Mouse (Mus musculus): ENCODE measurements at regions not wholly inside any gene's neighbourhood (a gene's known extent, or its start where the extent isn't known, plus 50 kb on each side); places are given as distances from the start of the nearest gene placed in this dataset.

DNA sequence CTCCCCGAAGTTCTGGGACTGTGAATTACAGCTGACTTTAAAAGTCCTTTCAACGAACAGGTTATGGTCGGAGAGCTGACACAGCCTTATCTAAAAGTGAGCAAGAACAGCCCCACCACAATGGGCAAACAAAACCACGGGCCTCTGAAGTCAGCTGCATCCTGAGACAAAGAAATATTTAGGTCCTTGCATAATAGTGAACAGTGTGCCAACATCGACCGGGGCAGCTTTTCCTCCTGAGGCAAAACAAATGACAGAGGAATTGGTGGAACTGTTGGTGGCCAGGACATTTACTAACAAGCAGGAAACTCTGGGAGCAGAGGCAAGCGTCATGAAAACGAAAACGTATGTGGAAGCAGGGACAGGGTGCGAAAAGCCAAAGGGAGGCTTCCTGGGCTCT is 54.3 kb upstream of the Mon1b start:
- no peak overlapping the region for H3K9ac ChIP-seq (ENCODE audit: insufficient read depth, low read depth)

DNA sequence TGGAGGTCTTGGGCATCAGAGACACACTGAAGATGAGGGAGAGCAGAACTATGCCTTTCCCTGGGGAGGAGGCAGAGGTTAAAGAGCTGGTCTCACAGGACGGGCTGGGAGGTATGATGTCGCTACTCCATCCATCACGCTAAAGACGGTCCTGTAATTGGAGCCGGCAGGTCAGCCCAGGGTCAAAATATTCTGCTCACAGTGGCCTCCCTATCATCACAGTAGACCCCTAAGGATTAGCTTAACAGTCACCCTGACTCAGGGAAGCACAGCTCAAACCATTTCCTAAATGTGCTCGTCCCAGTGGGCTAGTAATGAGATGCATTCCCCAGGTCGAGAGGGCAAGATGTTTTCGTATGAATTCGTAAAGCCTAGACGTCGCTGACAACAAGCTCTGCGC is 53.7 kb upstream of the Mon1b start:
- TF ChIP-seq E2F4 (IDR thresholded peaks at IDR 0.05; ENCODE audit: insufficient replicate concordance, low read depth, low read length): no peak
- TF ChIP-seq ETS1 (conservative IDR thresholded peaks at IDR 0.05; ENCODE audit: low read depth, low read length): no peak
- Histone ChIP-seq H3K79me2 (replicated peaks; ENCODE audit: control insufficient read depth, extremely low read depth, insufficient read depth, poor library complexity, severe bottlenecking) (no peaks in the 10 kb centered on the region), H3K27me3 (replicated peaks) (no peaks in the 10 kb centered on the region), H3K36me3 (replicated peaks in 1 of 2; ENCODE audit: control insufficient read depth in 1 of 2, insufficient read depth in 1 of 2, low read length in 1 of 2) (no peaks in the 10 kb centered on the region), H3K4me3 (replicated peaks in 1 of 3; ENCODE audit: low read depth in 2 of 3, low read length in 2 of 3, poor library complexity in 1 of 3) (no peak overlapping the region), H3K9me3 (replicated peaks; ENCODE audit: low read length) (peaks cover 31% of the 10 kb centered on the region), H3K27ac (ENCODE audit: insufficient read depth, low read depth) (no peak overlapping the region), H3K4me1 (ENCODE audit: control insufficient read depth in 1 of 2, insufficient read depth in 2 of 2) (no peaks in the 10 kb centered on the region), H3K4me2 (ENCODE audit: insufficient read depth, low read depth, poor library complexity, severe bottlenecking) (no peak overlapping the region), H3K9ac (ENCODE audit: insufficient read depth, low read depth) (no peak overlapping the region)
- no peak for DNase-seq (ENCODE audit: extremely low read depth)
- dilution Hi-C loops (cut with MboI; ENCODE audit: extremely low pct_ligation_motif_present, extremely low pct_unique_long_range_greater_than_20kb, low sequenced_read_pairs) (no loop called here), in situ Hi-C loops (cut with MboI; ENCODE audit: low pct_ligation_motif_present, low pct_unique_long_range_greater_than_20kb, low sequenced_read_pairs) (no loop called here)

More for the DNA sequence above, 54.3 kb upstream of the Mon1b start:
- Histone ChIP-seq H3K4me1 (ENCODE audit: control insufficient read depth in 1 of 2, insufficient read depth in 2 of 2) (no peaks in the 10 kb centered on the region), H3K4me2 (ENCODE audit: insufficient read depth, low read depth, poor library complexity, severe bottlenecking) (no peak overlapping the region), H3K27ac (ENCODE audit: insufficient read depth, low read depth) (no peak overlapping the region), H3K27me3 (replicated peaks) (no peaks in the 10 kb centered on the region), H3K36me3 (replicated peaks in 1 of 2; ENCODE audit: control insufficient read depth in 1 of 2, insufficient read depth in 1 of 2, low read length in 1 of 2) (no peaks in the 10 kb centered on the region), H3K4me3 (replicated peaks in 1 of 3; ENCODE audit: low read depth in 2 of 3, low read length in 2 of 3, poor library complexity in 1 of 3) (no peak overlapping the region), H3K9me3 (replicated peaks; ENCODE audit: low read length) (peaks cover 35% of the 10 kb centered on the region), H3K79me2 (replicated peaks; ENCODE audit: control insufficient read depth, extremely low read depth, insufficient read depth, poor library complexity, severe bottlenecking) (no peaks in the 10 kb centered on the region)
- in situ Hi-C loops (cut with MboI; ENCODE audit: low pct_ligation_motif_present, low pct_unique_long_range_greater_than_20kb, low sequenced_read_pairs): no loop called here
- DNase-seq (ENCODE audit: extremely low read depth): no peak
- no peak for TF ChIP-seq JUND (conservative IDR thresholded peaks at IDR 0.05; ENCODE audit: low read depth, low read length)
- TF ChIP-seq BHLHE40 (IDR thresholded peaks at IDR 0.05; ENCODE audit: low read depth, low read length): no peak
- TF ChIP-seq TCF12 (IDR thresholded peaks at IDR 0.05; ENCODE audit: low read depth, low read length): no peak
- TF ChIP-seq IRF4 (IDR thresholded peaks at IDR 0.05; ENCODE audit: low read depth, low read length): no peak
- no peak for TF ChIP-seq ETS1 (conservative IDR thresholded peaks at IDR 0.05; ENCODE audit: low read depth, low read length)
- no peak for TF ChIP-seq MAX (IDR thresholded peaks at IDR 0.05; ENCODE audit: low read length)
- TF ChIP-seq SIN3A (IDR thresholded peaks at IDR 0.05; ENCODE audit: low read length): no peak
- no peak for TF ChIP-seq KAT2A (IDR thresholded peaks at IDR 0.05; ENCODE audit: insufficient replicate concordance, low read length)
- TF ChIP-seq MAFK (IDR thresholded peaks at IDR 0.05; ENCODE audit: insufficient replicate concordance, low read length): no peak
- TF ChIP-seq CTCF (conservative IDR thresholded peaks at IDR 0.05 in 1 of 2, IDR thresholded peaks at IDR 0.05 in 1 of 2; ENCODE audit: low read depth in 2 of 2, low read length in 2 of 2): no peak
- no peak for TF ChIP-seq TBP (conservative IDR thresholded peaks at IDR 0.05; ENCODE audit: low read depth, low read length)
- TF ChIP-seq ZKSCAN1 (IDR thresholded peaks at IDR 0.05; ENCODE audit: borderline replicate concordance, low read depth, low read length): no peak
- TF ChIP-seq RCOR1 (conservative IDR thresholded peaks at IDR 0.05; ENCODE audit: low read depth, low read length): no peak
- TF ChIP-seq ELF1 (IDR thresholded peaks at IDR 0.05; ENCODE audit: low read depth, low read length): no peak
- TF ChIP-seq POLR2AphosphoS2 (IDR thresholded peaks at IDR 0.05; ENCODE audit: low read depth, low read length): no peak
- dilution Hi-C loops (cut with MboI; ENCODE audit: extremely low pct_ligation_motif_present, extremely low pct_unique_long_range_greater_than_20kb, low sequenced_read_pairs): no loop called here

All from CH12.LX (cell line).